Mouse (Mus musculus): ENCODE data around the gene Zfp207. TPM values are rescaled to one million over a fixed set of nuclear protein-coding genes. Genes with fewer than 3 reads are reported as not detected.

Zfp207 gene
- polyA plus RNA-seq (2014; fragmentation: Nextera tagmentation; extraction: Ambion mirVana), result 274 TPM in 2 replicates

GRCm38 (mm10) chr11:80383019-80383625, at the start of gene Zfp207:
Gene Zfp207, plus strand, starts transcription at chr11:80383279.
- Histone ChIP-seq H3K4me2 (peak within 1 kb of the TSS; percentile 94), H3K27me3 (ENCODE audit: insufficient read depth, low read length) (no peaks in the 10 kb centered on the region), H3K4me1 (ENCODE audit: insufficient read depth) (peaks cover 11% of the 10 kb centered on the region; the same call in 1 of the 2 replicates), H3K9me3 (ENCODE audit: low read depth, low read length) (no peaks in the 10 kb centered on the region), H3K27ac (ENCODE audit: low read depth) (peak within 1 kb of the TSS; percentile 94), H3K4me3 (ENCODE audit: low read depth, low read length) (peak within 1 kb of the TSS; percentile 95), H3K36me3 (ENCODE audit: insufficient read depth) (peaks cover 33% of the 10 kb centered on the region), H3K9ac (peak within 1 kb of the TSS; percentile 100)
- ATAC-seq (ENCODE audit: insufficient read depth) (peak; percentile 95), DNase-seq (peak; percentile 99)
- under 1% methylated on average over 33 of the region's 33 CpGs for WGBS
- TF ChIP-seq CTCF (IDR thresholded peaks at IDR 0.05; ENCODE audit: low read depth), result no peak

DNA sequence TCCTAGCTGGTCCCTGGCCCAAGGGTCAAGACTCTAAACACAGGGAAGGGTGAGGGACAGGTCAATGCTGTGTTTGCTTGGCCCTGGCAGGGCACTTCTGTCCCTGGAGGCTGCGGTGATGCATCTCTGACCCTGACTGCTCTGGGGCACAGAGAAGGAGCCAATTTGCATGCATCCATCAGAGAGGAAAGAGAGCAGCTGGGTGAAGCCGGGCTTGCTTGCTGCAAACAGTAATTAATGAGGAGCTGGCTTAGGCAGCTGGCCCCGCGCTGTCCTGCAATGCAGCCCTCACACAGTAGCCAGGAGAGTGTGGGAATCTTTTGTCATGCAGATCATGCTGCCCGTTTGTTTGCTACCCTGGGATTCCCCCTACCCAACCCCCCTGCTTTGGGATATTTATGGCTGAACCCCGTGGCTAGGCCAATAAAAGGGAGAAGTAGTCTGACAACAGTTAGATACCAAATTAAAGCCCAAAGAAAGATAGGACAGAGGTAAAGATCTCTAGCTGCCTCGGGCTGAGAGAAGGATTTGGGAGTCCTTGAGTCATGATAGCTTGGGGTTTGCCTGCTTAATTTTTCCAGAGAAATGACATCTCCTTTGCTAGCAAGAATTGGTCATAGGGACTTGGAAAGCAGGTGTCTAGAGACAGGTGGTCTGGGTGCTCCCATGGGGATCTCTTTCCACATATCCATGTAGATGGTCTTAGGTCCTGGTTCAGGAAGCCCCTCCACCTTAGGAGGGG, 47.3 kb upstream of the Zfp207 start:
- H3K9me3 ChIP-seq (ENCODE audit: low read depth, low read length), result no peaks in the 10 kb centered on the region
- no peak for TF ChIP-seq CTCF (IDR thresholded peaks at IDR 0.05; ENCODE audit: low read depth)
- H3K27me3 ChIP-seq (ENCODE audit: insufficient read depth, low read length), result no peaks in the 10 kb centered on the region
- 4% methylated on average over 7 of the region's 7 CpGs for WGBS
- H3K4me3 ChIP-seq (ENCODE audit: low read depth, low read length), result no peak overlapping the region
- ATAC-seq (ENCODE audit: insufficient read depth) (no peak), DNase-seq (no peak)
- no peak overlapping the region for H3K4me2 ChIP-seq
- no peaks in the 10 kb centered on the region for H3K4me1 ChIP-seq (ENCODE audit: insufficient read depth)
- no peaks in the 10 kb centered on the region for H3K36me3 ChIP-seq (ENCODE audit: insufficient read depth)
- H3K9ac ChIP-seq, result no peak overlapping the region
- no peak overlapping the region for H3K27ac ChIP-seq (ENCODE audit: low read depth)

GRCm38 (mm10) chr11:80336351-80336730, 46.7 kb upstream of the Zfp207 start:
- H3K4me3 ChIP-seq (ENCODE audit: low read depth, low read length), result no peak overlapping the region
- no peak overlapping the region for H3K4me2 ChIP-seq
- H3K36me3 ChIP-seq (ENCODE audit: insufficient read depth), result no peaks in the 10 kb centered on the region
- H3K9ac ChIP-seq, result no peak overlapping the region
- DNase-seq (no peak), ATAC-seq (ENCODE audit: insufficient read depth) (no peak)
- no peak for TF ChIP-seq CTCF (IDR thresholded peaks at IDR 0.05; ENCODE audit: low read depth)
- no peaks in the 10 kb centered on the region for H3K4me1 ChIP-seq (ENCODE audit: insufficient read depth)
- no peaks in the 10 kb centered on the region for H3K9me3 ChIP-seq (ENCODE audit: low read depth, low read length)
- no peak overlapping the region for H3K27ac ChIP-seq (ENCODE audit: low read depth)
- 16% methylated on average over 6 of the region's 6 CpGs for WGBS
- no peaks in the 10 kb centered on the region for H3K27me3 ChIP-seq (ENCODE audit: insufficient read depth, low read length)

- Histone ChIP-seq H3K4me2 (no peak overlapping the region), H3K27me3 (ENCODE audit: insufficient read depth, low read length) (no peaks in the 10 kb centered on the region), H3K27ac (ENCODE audit: low read depth) (no peak overlapping the region), H3K4me3 (ENCODE audit: low read depth, low read length) (no peak overlapping the region), H3K36me3 (ENCODE audit: insufficient read depth) (no peaks in the 10 kb centered on the region), H3K9me3 (ENCODE audit: low read depth, low read length) (no peaks in the 10 kb centered on the region), H3K4me1 (ENCODE audit: insufficient read depth) (no peaks in the 10 kb centered on the region), H3K9ac (no peak overlapping the region)
- DNase-seq, result no peak
- WGBS, result 10% methylated on average over 2 of the region's 2 CpGs
- ATAC-seq (ENCODE audit: insufficient read depth), result no peak
- TF ChIP-seq CTCF (IDR thresholded peaks at IDR 0.05; ENCODE audit: low read depth), result no peak
These were observed 40.6 kb upstream of the Zfp207 start for GRCm38 (mm10) chr11:80342482-80342881.

- no peak overlapping the region for H3K9ac ChIP-seq
- H3K27me3 ChIP-seq (ENCODE audit: insufficient read depth, low read length), result no peaks in the 10 kb centered on the region
- peak; percentile 96 for TF ChIP-seq CTCF (IDR thresholded peaks at IDR 0.05; ENCODE audit: low read depth)
- no peak for ATAC-seq (ENCODE audit: insufficient read depth)
- H3K4me3 ChIP-seq (ENCODE audit: low read depth, low read length), result no peak overlapping the region
- H3K36me3 ChIP-seq (ENCODE audit: insufficient read depth), result no peaks in the 10 kb centered on the region
- no peak overlapping the region for H3K27ac ChIP-seq (ENCODE audit: low read depth)
- H3K9me3 ChIP-seq (ENCODE audit: low read depth, low read length), result no peaks in the 10 kb centered on the region
- peak; percentile 91 for DNase-seq
- WGBS, result 66% methylated on average over 5 of the region's 5 CpGs
- H3K4me1 ChIP-seq (ENCODE audit: insufficient read depth), result no peaks in the 10 kb centered on the region
- H3K4me2 ChIP-seq, result no peak overlapping the region
These were observed 31.1 kb upstream of the Zfp207 start for GRCm38 (mm10) chr11:80351832-80352430.

GRCm38 (mm10) chr11:80354832-80355231, 28.2 kb upstream of the Zfp207 start:
- DNase-seq, result peak; percentile 33
- Histone ChIP-seq H3K4me3 (ENCODE audit: low read depth, low read length) (no peak overlapping the region), H3K4me1 (ENCODE audit: insufficient read depth) (no peaks in the 10 kb centered on the region), H3K36me3 (ENCODE audit: insufficient read depth) (no peaks in the 10 kb centered on the region), H3K27ac (ENCODE audit: low read depth) (no peak overlapping the region), H3K4me2 (no peak overlapping the region), H3K9me3 (ENCODE audit: low read depth, low read length) (no peaks in the 10 kb centered on the region), H3K27me3 (ENCODE audit: insufficient read depth, low read length) (no peaks in the 10 kb centered on the region), H3K9ac (no peak overlapping the region)
- no peak for ATAC-seq (ENCODE audit: insufficient read depth)
- 39% methylated on average over 4 of the region's 4 CpGs for WGBS
- TF ChIP-seq CTCF (IDR thresholded peaks at IDR 0.05; ENCODE audit: low read depth), result no peak

DNA sequence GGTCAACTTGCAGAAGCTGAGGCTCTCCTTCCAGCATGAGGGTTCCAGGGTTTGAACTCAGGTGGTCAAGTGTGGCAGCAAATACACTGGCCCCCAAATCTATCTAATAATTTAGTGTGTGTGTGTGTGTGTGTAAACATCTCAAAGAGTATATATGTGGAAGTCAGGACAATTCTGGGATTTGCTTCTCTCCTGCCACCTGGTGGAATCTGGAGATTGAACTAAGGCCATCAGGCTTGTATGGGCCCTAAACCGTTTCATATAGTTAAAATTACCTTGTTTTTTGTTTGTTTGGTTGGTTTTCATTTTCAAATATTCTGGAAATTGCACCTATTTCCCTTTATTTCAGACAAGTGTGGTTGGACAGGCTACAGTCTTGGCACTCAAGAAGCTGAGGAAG, 14.1 kb upstream of the Zfp207 start:
- Histone ChIP-seq H3K36me3 (ENCODE audit: insufficient read depth) (peaks cover 63% of the 10 kb centered on the region), H3K9me3 (ENCODE audit: low read depth, low read length) (no peaks in the 10 kb centered on the region), H3K4me3 (ENCODE audit: low read depth, low read length) (no peak overlapping the region), H3K27me3 (ENCODE audit: insufficient read depth, low read length) (no peaks in the 10 kb centered on the region), H3K4me2 (no peak overlapping the region), H3K4me1 (ENCODE audit: insufficient read depth) (no peaks in the 10 kb centered on the region), H3K27ac (ENCODE audit: low read depth) (no peak overlapping the region), H3K9ac (no peak overlapping the region)
- ATAC-seq (ENCODE audit: insufficient read depth) (no peak), DNase-seq (no peak)
- WGBS, result 85% methylated on average over 1 of the region's 1 CpGs
- no peak for TF ChIP-seq CTCF (IDR thresholded peaks at IDR 0.05; ENCODE audit: low read depth)
